Comparison of ENCODE assay signal across 17 mouse cellular contexts in genomic region chr6:135629236-135629635, GRCm38 (mm10).
"Had no signal": no experiment of that assay in that cellular context is flagged by ENCODE, and none has a peak within 500 bp of the region (broad histone marks: within the 10 kb centered on the region; RNA-seq: fewer than 3 reads in every experiment).

No protein-coding gene starts in this region.

- H3K36me3 ChIP-seq: lung, embryonic 15.5 days; neural tube, embryonic 12.5 days; neural tube, embryonic 15.5 days had no signal

- H3K4me3 ChIP-seq: lung, embryonic 15.5 days; megakaryocyte, embryonic 14.5 days; neural tube, embryonic 12.5 days; neural tube, embryonic 15.5 days had no signal

- DNase-seq: kidney, adult 18-20 months; kidney, postnatal 14 days; lung, adult 18-20 months; lung, postnatal 10 days; lung, postnatal 36 days; right cerebral cortex, adult 18-20 months; right cerebral cortex, postnatal 14 days; right cerebral cortex, postnatal 4 days; thymus, adult 2 months; thymus, postnatal 14 days; thymus, postnatal 4 days had no signal

- H3K27ac ChIP-seq: liver, embryonic 14.5 days; lung, embryonic 15.5 days; neural tube, embryonic 12.5 days; neural tube, embryonic 15.5 days; stomach, postnatal 0 days had no signal

- H3K4me1 ChIP-seq: lung, embryonic 15.5 days; neural tube, embryonic 12.5 days had no signal

- H3K27me3 ChIP-seq: lung, embryonic 15.5 days; megakaryocyte, embryonic 14.5 days; neural tube, embryonic 12.5 days; neural tube, embryonic 15.5 days had no signal
